Mouse (Mus musculus): ENCODE measurements around the gene Ryr2. TPM values are rescaled to one million over a fixed set of nuclear protein-coding genes. Genes with fewer than 3 reads are reported as not detected.

The Ryr2 gene
- polyA plus RNA-seq, 1 experiment = 62.3 TPM

DNA sequence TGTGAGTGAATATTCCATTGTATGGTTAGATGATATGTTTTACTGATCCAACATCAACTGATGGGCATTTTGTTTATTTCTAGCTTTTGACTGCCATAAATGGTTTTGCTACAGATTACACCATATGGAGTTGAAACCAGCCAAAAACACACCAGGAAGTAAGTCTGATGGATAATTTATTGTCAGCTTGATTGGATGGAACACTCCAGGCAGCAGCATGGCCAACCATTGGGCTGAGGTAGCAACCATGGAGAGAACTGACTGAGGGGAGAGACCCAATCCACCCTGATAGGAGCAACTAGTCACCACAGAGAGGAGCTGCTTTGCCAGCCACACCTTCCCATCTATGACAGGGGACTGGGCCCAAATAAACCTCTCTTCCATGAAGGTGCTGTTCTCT lies 19.4 kb upstream of the Ryr2 start:
- Histone ChIP-seq H3K27ac (ENCODE audit: insufficient read depth, low read length) (no peak overlapping the region), H3K4me3 (ENCODE audit: insufficient read depth, low read length) (no peak overlapping the region), H3K4me1 (ENCODE audit: control insufficient read depth, insufficient read depth, low read length) (no peaks in the 10 kb centered on the region)
- no peak for TF ChIP-seq POLR2A (IDR thresholded peaks at IDR 0.05; ENCODE audit: extremely low read depth, insufficient read depth, low read length)
- TF ChIP-seq CTCF (IDR thresholded peaks at IDR 0.05; ENCODE audit: extremely low read depth, insufficient read depth, low read length) = no peak

DNA sequence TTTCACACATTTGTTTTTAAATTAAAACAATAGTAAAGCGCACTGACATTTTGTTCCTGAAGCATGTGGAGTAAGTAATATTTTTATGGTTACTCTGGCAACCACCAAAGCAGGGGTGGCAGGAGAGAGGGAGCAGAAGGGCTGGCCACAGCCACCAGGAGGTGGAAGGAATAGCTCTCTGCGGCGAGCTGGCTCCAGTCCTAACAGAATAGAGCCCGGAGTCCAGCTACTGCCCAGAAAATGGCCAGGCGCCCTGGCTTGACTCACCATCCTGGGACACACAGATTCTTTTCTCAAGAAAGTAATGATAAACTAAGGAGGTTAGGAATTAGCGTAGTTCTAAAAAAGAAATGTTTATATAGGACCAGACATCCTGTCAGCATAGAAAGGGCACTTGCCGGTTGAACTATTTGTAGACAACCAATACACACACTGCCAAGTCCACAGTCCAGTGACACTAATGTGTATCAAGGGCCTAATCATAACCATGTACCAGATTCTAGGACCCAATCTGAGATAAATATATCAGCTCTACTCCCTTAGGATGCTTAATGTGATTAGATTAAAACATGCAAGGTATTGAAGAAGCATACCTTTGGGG lies 18.3 kb upstream of the Ryr2 start:
- H3K4me3 ChIP-seq (ENCODE audit: insufficient read depth, low read length) = no peak overlapping the region
- no peaks in the 10 kb centered on the region for H3K4me1 ChIP-seq (ENCODE audit: control insufficient read depth, insufficient read depth, low read length)
- no peak overlapping the region for H3K27ac ChIP-seq (ENCODE audit: insufficient read depth, low read length)
- no peak for TF ChIP-seq POLR2A (IDR thresholded peaks at IDR 0.05; ENCODE audit: extremely low read depth, insufficient read depth, low read length)
- TF ChIP-seq CTCF (IDR thresholded peaks at IDR 0.05; ENCODE audit: extremely low read depth, insufficient read depth, low read length) = no peak

DNA sequence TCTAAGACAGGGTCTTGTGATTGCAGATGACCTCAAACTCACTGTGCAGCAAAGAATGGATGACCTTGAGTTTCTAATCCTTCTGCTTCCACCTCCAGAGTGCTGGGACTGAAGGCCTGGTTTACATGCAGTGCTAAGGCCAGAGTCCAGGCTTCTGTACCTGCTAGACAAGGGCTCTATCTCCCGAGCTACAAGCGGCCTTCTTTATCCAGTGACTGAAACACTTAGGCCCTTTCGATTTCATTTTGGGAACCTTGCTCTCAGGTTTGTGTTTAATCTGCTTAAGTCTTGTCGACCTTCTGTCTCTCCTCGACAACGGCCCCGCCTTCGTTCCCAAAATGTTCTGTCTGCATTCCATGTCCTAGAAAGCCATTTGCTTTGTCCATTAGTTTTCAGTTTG lies 8.8 kb upstream of the Ryr2 start:
- Histone ChIP-seq H3K4me3 (ENCODE audit: insufficient read depth, low read length) (no peak overlapping the region), H3K27ac (ENCODE audit: insufficient read depth, low read length) (no peak overlapping the region), H3K4me1 (ENCODE audit: control insufficient read depth, insufficient read depth, low read length) (no peaks in the 10 kb centered on the region)
- TF ChIP-seq POLR2A (IDR thresholded peaks at IDR 0.05; ENCODE audit: extremely low read depth, insufficient read depth, low read length) (no peak), CTCF (IDR thresholded peaks at IDR 0.05; ENCODE audit: extremely low read depth, insufficient read depth, low read length) (no peak)

DNA sequence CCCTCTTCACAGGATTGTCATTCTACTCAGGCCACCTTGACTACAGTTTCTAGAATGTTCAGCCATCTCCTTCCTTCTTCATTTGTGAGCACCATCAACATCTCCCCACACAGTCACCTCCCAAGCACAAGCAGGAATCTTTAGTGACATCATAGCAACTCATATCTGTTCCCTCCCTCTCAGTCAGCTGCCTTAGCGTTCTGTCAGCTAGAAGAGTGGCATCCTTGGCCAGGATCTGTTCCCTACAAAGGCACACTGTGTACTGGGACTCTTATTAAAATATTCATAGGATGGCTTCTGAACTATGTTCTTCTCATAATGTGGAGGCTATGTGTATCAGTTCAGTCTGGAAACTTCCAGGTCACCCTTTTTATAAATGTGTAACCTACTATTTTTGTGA lies 8.1 kb upstream of the Ryr2 start:
- Histone ChIP-seq H3K27ac (ENCODE audit: insufficient read depth, low read length) (no peak overlapping the region), H3K4me1 (ENCODE audit: control insufficient read depth, insufficient read depth, low read length) (no peaks in the 10 kb centered on the region), H3K4me3 (ENCODE audit: insufficient read depth, low read length) (no peak overlapping the region)
- TF ChIP-seq CTCF (IDR thresholded peaks at IDR 0.05; ENCODE audit: extremely low read depth, insufficient read depth, low read length) = no peak
- TF ChIP-seq POLR2A (IDR thresholded peaks at IDR 0.05; ENCODE audit: extremely low read depth, insufficient read depth, low read length) = no peak

DNA sequence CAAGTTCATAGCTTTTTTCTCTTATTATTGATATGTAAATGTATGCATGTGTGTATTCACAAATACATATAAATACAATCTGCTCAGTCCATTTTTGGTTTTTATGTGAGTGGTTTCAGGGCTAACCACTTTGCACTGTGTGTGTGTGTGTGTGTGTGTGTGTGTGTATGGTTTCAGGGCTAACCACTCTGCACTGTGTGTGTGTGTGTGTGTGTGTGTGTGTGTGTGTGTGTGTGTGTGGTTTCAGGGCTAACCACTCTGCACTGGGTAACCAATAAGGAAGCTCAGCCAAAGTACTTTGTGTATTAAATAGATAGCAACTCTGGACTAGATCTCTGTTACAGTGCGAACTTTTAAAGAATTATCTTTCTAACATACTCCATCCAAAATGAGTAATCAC lies 2.2 kb upstream of the Ryr2 start:
- TF ChIP-seq CTCF (IDR thresholded peaks at IDR 0.05; ENCODE audit: extremely low read depth, insufficient read depth, low read length) = no peak
- TF ChIP-seq POLR2A (IDR thresholded peaks at IDR 0.05; ENCODE audit: extremely low read depth, insufficient read depth, low read length) = no peak
- Histone ChIP-seq H3K4me3 (ENCODE audit: insufficient read depth, low read length) (no peak overlapping the region), H3K4me1 (ENCODE audit: control insufficient read depth, insufficient read depth, low read length) (no peaks in the 10 kb centered on the region), H3K27ac (ENCODE audit: insufficient read depth, low read length) (no peak overlapping the region)

DNA sequence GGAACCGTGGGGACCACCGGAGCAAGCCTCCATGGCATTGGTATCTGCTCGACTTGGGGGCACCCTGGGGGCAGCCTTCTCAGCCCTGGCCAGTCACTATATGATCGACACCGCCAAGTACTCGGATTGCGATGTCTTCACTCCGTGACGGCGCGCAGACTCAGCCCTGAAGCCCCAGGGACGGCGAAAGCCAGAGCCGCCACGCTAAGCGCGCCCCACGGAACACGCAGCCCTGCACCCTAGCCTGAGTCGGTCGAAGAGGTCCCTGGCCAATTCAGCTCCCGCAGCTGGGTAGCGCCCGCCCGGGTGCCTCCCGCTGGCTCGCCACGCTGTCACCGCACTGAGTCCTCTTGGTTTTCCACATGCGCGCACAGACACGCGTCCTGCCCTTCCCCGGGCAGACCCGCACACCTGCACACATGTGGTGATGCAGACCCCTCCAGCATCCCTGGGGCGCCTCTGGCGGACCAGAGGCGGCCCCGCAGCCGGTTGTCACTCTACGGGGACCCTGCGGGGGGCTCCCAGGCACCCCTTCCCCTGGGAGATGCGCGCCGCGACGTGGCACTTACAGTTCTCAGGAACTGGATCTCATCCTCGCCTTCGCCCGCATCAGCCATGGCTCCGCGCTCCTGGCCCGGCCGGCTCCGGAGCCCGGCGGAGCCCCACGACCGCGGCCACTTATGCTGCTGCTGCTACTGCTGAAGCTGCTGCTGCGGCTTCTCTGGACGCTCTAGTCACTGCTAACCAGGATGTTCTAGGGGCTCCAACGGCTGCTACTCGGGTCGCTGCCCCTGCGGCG lies 716 bp downstream of the Ryr2 start:
- Histone ChIP-seq H3K4me1 (ENCODE audit: control insufficient read depth, insufficient read depth, low read length) (peaks cover 2% of the 10 kb centered on the region), H3K27ac (ENCODE audit: insufficient read depth, low read length) (peak overlapping the region; percentile 99)
- no peak for TF ChIP-seq POLR2A (IDR thresholded peaks at IDR 0.05; ENCODE audit: extremely low read depth, insufficient read depth, low read length)
- TF ChIP-seq CTCF (IDR thresholded peaks at IDR 0.05; ENCODE audit: extremely low read depth, insufficient read depth, low read length) = no peak

DNA sequence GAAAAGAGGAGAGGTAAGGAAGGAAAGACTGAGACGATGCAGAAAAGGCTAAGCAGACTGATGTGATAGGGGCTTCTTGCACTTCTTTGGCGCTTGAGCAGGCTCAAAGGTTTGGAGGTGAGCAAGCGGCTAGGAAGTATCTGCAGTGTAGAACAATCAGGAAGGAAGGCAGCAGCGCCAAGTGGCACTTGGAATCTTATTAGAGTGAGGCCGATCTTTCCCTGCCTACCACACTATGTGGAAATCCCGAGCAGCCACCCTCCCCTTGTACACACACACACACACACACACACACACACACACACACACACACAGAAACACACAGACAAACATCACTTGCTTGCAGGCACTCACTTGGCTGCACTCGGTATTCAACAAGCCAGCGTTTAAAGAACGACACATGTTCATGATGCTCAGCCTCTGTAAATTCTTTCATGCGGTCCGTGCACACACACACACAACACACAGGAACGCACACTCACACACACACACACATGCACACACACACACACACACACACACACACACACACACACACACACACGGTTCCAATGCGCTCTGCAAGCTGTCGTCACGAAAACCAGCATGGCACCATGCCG lies 1.4 kb downstream of the Ryr2 start:
- H3K27ac ChIP-seq (ENCODE audit: insufficient read depth, low read length) = peak overlapping the region; percentile 99

More for the DNA sequence above, 716 bp downstream of the Ryr2 start:
- peak overlapping the region; percentile 99 for H3K4me3 ChIP-seq (ENCODE audit: insufficient read depth, low read length)

DNA sequence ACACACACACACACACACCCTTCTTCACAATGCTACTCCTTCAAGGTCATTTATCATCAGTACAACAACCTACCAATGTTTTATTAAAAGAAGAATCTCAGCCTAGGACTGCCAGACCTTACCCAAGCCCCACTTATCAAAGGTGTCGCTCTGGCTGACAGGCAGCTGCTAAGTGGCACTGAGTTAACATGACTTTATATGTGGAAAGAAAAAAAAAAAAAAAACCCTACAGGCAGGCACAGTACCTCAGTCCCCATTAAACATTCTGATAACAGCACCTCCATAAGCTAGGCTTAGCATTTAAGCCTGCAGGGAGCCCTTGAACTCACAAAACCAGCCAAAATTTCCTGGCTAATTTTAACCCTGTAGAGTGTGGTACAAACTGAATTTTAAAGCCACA lies 2.4 kb downstream of the Ryr2 start:
- peak overlapping the region; percentile 99 for H3K4me3 ChIP-seq (ENCODE audit: insufficient read depth, low read length)

More for the DNA sequence above, 1.4 kb downstream of the Ryr2 start:
- Histone ChIP-seq H3K4me1 (ENCODE audit: control insufficient read depth, insufficient read depth, low read length) (peaks cover 2% of the 10 kb centered on the region), H3K4me3 (ENCODE audit: insufficient read depth, low read length) (peak overlapping the region; percentile 99)
- TF ChIP-seq POLR2A (IDR thresholded peaks at IDR 0.05; ENCODE audit: extremely low read depth, insufficient read depth, low read length) (no peak), CTCF (IDR thresholded peaks at IDR 0.05; ENCODE audit: extremely low read depth, insufficient read depth, low read length) (no peak)

DNA sequence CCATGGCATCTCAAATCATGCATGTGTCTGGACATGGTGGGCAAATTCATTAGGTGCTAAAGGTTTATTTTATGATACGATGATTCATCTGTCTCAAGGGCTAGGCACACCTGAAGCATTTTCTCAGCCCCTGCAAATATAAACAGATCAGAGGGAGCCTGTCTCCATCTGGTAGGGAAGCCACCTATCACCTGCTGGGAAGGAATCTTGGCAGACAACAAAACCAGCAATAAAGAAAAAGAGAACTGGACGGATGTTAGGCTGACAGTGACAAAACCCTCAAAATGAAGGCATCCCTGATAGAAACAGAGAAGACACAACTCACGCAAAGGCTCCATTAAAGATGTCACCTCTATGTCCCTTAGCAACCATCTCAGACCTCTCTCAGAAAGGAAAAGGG lies 3.7 kb downstream of the Ryr2 start:
- Histone ChIP-seq H3K27ac (ENCODE audit: insufficient read depth, low read length) (no peak overlapping the region), H3K4me1 (ENCODE audit: control insufficient read depth, insufficient read depth, low read length) (peaks cover 4% of the 10 kb centered on the region), H3K4me3 (ENCODE audit: insufficient read depth, low read length) (peak overlapping the region; percentile 99)
- no peak for TF ChIP-seq CTCF (IDR thresholded peaks at IDR 0.05; ENCODE audit: extremely low read depth, insufficient read depth, low read length)
- TF ChIP-seq POLR2A (IDR thresholded peaks at IDR 0.05; ENCODE audit: extremely low read depth, insufficient read depth, low read length) = no peak

More for the DNA sequence above, 2.4 kb downstream of the Ryr2 start:
- no peak overlapping the region for H3K27ac ChIP-seq (ENCODE audit: insufficient read depth, low read length)
- peaks cover 2% of the 10 kb centered on the region for H3K4me1 ChIP-seq (ENCODE audit: control insufficient read depth, insufficient read depth, low read length)
- TF ChIP-seq CTCF (IDR thresholded peaks at IDR 0.05; ENCODE audit: extremely low read depth, insufficient read depth, low read length) (no peak), POLR2A (IDR thresholded peaks at IDR 0.05; ENCODE audit: extremely low read depth, insufficient read depth, low read length) (no peak)
